Mouse (Mus musculus) liver, embryonic 14.5 days (tissue): Measurements from ENCODE around the gene Gm49358.

Source experiments
- CTCF ChIP-seq: IDR thresholded peaks from 2 replicates; pipeline ENCODE4 v1.5.1; 2016; ENCODE audit warnings: antibody characterized with exemption, low read depth, control low read depth
- EP300 ChIP-seq: IDR thresholded peaks from 2 replicates; pipeline ENCODE4 v1.6.1; 2016; ENCODE audit warnings: antibody characterized with exemption, low read depth

DNA sequence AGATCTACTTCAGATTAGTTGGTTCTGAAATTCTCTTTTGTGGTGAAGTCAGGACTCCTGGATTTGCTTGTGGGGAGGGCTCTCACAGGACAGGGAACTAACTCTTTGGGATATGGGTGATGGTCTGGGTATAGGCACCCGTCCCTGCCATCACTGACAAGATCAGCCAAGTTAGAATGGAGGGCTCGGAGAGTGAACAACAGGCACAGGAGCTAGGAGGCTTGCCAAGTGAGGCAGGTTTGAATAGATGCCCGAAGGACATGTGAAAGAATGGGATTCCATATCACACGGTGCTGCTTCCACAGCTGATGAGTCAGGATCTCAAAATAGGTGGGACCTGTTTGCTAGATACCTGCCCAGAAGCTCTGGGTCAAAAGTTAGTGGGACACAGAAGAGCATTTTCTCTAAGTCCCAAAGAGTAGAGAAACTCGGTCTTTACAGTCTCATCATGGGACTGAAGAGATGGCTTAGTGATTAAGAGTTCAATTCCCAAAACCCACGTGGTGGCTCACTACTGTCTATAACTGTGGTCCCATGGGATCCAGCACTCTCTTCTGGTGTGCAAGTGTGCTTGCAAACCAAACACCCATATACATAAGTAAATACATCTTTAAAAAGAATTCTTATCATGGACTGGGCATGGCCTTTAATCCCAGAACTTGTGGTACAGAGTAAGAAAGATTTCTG lies 7.8 kb upstream of the Gm49358 start:
- no peak for TF ChIP-seq CTCF
- no peak for TF ChIP-seq EP300
